ENCODE assay signal across 9 mouse cellular contexts in the genomic region with DNA sequence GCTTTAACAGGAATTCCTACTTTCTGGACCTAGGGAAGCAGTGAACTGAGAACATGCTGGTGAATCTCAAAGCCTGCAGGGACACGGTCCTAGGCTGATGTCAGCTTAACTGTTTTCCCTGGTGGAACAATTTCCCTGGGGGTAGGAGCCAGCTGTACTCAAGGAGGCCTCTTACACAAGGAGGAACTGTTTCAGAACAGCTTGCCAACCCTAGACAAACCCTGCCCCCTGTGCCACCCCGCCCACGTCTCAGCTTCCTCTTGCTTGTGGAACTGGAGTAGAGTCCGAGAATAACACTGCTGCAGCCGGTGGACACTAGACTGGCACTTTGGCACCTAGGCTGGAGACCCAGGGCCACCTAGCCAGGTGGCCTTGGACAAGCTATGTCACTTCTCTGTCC.
DNase-seq lines count a peak whose midpoint lies in the region; ATAC-seq lines count a peak whose summit lies in the region.
"Had no signal": no experiment of that assay in that cellular context is flagged by ENCODE, and none has a peak within 500 bp of the region (broad histone marks: within the 10 kb centered on the region; RNA-seq: fewer than 3 reads in every experiment).

No protein-coding gene starts in this region.

- H3K4me1 ChIP-seq in forebrain, embryonic 10.5 days: no peaks in the 10 kb centered on the region
- no peaks in the 10 kb centered on the region for H3K4me1 ChIP-seq in midbrain, embryonic 13.5 days (replicated peaks)
- no peaks in the 10 kb centered on the region for H3K4me1 ChIP-seq in hindbrain, embryonic 16.5 days (ENCODE audit: control insufficient read depth, insufficient read depth, low read depth, low read length)

- intact Hi-C loops in left cerebral cortex, postnatal 10 days (cut with DNase I): no loop called here

- no peaks in the 10 kb centered on the region for H3K9me3 ChIP-seq in forebrain, embryonic 10.5 days
- H3K9me3 ChIP-seq in midbrain, embryonic 13.5 days: no peaks in the 10 kb centered on the region
- H3K9me3 ChIP-seq in hindbrain, embryonic 16.5 days (ENCODE audit: control insufficient read depth, low read length): no peaks in the 10 kb centered on the region
- H3K9me3 ChIP-seq: megakaryocyte, embryonic 14.5 days had no signal

- no peaks in the 10 kb centered on the region for H3K36me3 ChIP-seq in forebrain, embryonic 10.5 days (replicated peaks)
- no peaks in the 10 kb centered on the region for H3K36me3 ChIP-seq in midbrain, embryonic 13.5 days
- no peaks in the 10 kb centered on the region for H3K36me3 ChIP-seq in hindbrain, embryonic 16.5 days (ENCODE audit: control insufficient read depth, insufficient read depth, low read length)

- no peak overlapping the region for H3K4me3 ChIP-seq in forebrain, embryonic 10.5 days
- no peak overlapping the region for H3K4me3 ChIP-seq in midbrain, embryonic 13.5 days (replicated peaks)
- no peak overlapping the region for H3K4me3 ChIP-seq in hindbrain, embryonic 16.5 days (ENCODE audit: low read length)
- H3K4me3 ChIP-seq: megakaryocyte, embryonic 14.5 days had no signal

- H3K4me2 ChIP-seq in midbrain, embryonic 13.5 days (replicated peaks): no peak overlapping the region
- H3K4me2 ChIP-seq in hindbrain, embryonic 16.5 days (ENCODE audit: low read length): no peak overlapping the region

- H3K27ac ChIP-seq in forebrain, embryonic 10.5 days: no peak overlapping the region
- no peak overlapping the region for H3K27ac ChIP-seq in midbrain, embryonic 13.5 days
- H3K27ac ChIP-seq in hindbrain, embryonic 16.5 days (ENCODE audit: low read depth, low read length): no peak overlapping the region

- no peak for ATAC-seq in midbrain, embryonic 13.5 days
- no peak for ATAC-seq in hindbrain, embryonic 16.5 days

- H3K27me3 ChIP-seq in forebrain, embryonic 10.5 days (ENCODE audit: poor library complexity, severe bottlenecking): no peaks in the 10 kb centered on the region
- no peaks in the 10 kb centered on the region for H3K27me3 ChIP-seq in midbrain, embryonic 13.5 days
- no peaks in the 10 kb centered on the region for H3K27me3 ChIP-seq in hindbrain, embryonic 16.5 days (replicated peaks; ENCODE audit: control insufficient read depth, insufficient read depth, low read length)

- peak; percentile 32 to 52 for DNase-seq in spleen, postnatal 36 days (ENCODE audit: low spot score in 2 of 2)
- no peak for DNase-seq in spleen, postnatal 14 days (ENCODE audit: low spot score in 2 of 2)
- peak; percentile 24 to 40 for DNase-seq in frontal cortex, postnatal 10 days (ENCODE audit: low spot score in 2 of 2)
- peak; percentile 12 to 65 for DNase-seq in left cerebral cortex, postnatal 10 days (ENCODE audit: extremely low spot score in 1 of 2, low spot score in 2 of 2)
- DNase-seq in testis, postnatal 10 days (ENCODE audit: low spot score): peak; percentile 44
- no peak for DNase-seq in forebrain, embryonic 10.5 days (ENCODE audit: extremely low spot score, low spot score)

- H3K9ac ChIP-seq in midbrain, embryonic 13.5 days (replicated peaks): no peak overlapping the region
- no peak overlapping the region for H3K9ac ChIP-seq in hindbrain, embryonic 16.5 days (ENCODE audit: low read depth, low read length)

- 81% methylated on average over 5 of the region's 5 CpGs for WGBS in forebrain, embryonic 10.5 days
- 87% methylated on average over 5 of the region's 5 CpGs for WGBS in midbrain, embryonic 13.5 days
- WGBS in hindbrain, embryonic 16.5 days: 93% methylated on average over 5 of the region's 5 CpGs

Comparison
In these comparisons a context has a peak if more than half of its experiments do, and no peak if none do; other contexts are left out.
1. DNase-seq: peak in spleen, postnatal 36 days (2 of 2), frontal cortex, postnatal 10 days (2 of 2), left cerebral cortex, postnatal 10 days (2 of 2) and testis, postnatal 10 days (single experiment); none in spleen, postnatal 14 days (0 of 2) and forebrain, embryonic 10.5 days (single experiment).